Mouse (Mus musculus): ENCODE results near the gene Gm10337.

Gm10337 gene

DNA sequence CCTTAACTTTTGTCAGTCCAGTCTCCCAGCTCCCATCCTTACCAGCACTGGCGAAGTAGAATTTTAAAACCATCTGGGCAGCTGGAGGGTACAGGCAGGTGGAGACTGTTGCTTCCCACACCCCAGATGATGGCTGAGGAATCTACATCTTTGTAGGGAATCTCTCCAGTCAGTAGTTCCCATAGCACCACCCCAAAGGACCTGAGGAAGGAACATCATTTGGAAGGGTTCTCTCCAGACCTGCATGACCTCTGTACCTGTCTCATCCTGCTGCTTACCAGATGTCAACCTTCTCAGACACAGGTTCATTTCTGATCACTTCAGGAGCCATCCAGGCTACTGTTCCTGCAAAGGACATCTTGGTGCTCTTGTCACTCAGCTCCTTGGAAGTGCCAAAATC, at the start of gene Gm10337:
TSS of gene Gm10337 (plus strand) at position 276 of the 400 bp plus-strand sequence.
- DNase-seq (ENCODE audit: low spot score) = no peak

GRCm38 (mm10) chr15:102455993-102456392, 47.5 kb upstream of the Gm10337 start:
- no peak for DNase-seq (ENCODE audit: low spot score)

GRCm38 (mm10) chr15:102458050-102458736, 45.3 kb upstream of the Gm10337 start:
- DNase-seq (ENCODE audit: low spot score) = no peak

- peak; percentile 97 for DNase-seq (ENCODE audit: low spot score)
These were observed 44.6 kb upstream of the Gm10337 start, which contains the start of gene Prr13 for GRCm38 (mm10) chr15:102458904-102459317. Gene Prr13 (plus strand): TSS chr15:102459028.

DNA sequence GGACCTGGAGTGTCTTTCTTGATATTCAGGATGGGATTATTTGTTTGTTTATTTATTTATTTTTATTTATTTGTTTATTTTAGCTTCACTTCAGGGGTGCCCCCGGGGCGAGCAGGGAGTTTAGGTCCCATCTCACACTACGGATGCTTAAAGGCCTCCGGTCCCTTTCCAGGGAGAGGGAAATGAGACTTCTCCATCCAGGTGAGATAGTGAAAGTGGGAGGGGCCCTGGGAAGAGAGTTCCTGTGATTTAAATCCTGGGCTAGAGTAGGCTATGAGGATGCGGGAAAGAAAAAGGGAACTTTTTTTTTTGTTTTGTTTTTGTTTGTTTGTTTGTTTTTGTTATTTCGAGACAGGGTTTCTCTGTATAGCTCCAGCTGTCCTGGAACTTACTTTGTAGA, 44.1 kb upstream of the Gm10337 start:
- no peak for DNase-seq (ENCODE audit: low spot score)

DNA sequence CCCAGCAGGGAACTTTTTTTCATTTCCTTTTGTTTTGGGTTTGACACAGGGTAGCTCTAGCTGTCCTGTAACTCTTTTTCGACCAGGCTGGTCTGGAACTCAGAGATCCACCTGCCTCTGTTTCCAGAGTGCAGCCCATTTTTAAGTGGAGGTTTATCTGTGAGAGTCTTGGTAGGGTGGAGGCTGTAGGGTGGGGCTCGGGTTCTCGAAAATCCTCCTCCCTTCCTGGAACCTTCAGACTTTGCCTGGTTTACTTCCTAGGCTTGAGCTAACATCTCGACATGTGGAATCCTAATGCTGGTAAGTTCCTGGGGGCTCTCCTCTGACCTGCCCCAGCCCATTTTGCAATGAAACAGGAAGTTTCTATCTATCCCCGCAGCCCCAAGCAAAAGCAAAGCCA, 43.7 kb upstream of the Gm10337 start:
- no peak for DNase-seq (ENCODE audit: low spot score)

DNA sequence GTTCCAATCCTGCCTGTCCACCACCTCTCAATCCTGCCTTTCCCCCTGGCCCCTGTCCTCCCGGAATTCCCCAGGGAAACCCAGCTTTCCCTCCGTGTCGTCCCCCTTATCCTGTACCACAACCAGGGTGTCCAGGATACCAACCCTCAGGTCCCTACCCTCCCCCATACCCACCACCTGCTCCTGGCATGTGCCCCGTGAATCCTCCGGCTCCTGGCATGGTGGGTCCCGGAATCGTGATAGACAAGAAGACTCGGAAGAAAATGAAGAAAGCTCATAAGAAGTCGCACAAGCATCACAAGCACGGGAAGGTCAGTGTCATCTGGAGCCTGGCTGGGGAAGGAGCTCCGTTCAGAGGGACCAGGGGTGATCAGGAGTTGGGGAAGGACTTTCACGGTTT, 43.1 kb upstream of the Gm10337 start:
- DNase-seq (ENCODE audit: low spot score) = no peak

DNA sequence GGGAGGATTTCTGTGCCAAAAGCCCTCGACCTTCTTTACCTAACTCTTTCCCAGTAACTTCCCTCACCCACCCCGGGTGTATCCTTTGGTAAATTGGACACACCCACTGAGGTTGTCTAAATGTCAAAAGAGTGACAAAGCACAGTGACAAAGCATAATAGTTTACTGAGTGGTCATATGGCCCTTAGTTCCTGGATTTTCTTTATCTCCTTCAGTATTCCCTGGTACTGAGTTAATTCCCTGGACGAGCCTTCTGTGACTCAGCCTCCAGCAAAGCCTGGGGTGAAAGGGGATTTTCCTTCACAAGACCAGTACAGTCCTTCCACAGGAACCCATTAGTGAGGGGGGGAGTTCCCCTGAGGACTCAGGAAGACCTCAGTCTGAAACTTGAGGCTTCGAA, 42.6 kb upstream of the Gm10337 start:
- no peak for DNase-seq (ENCODE audit: low spot score)

- DNase-seq (ENCODE audit: low spot score) = no peak
These were observed 42.0 kb upstream of the Gm10337 start for GRCm38 (mm10) chr15:102461430-102462075.

DNA sequence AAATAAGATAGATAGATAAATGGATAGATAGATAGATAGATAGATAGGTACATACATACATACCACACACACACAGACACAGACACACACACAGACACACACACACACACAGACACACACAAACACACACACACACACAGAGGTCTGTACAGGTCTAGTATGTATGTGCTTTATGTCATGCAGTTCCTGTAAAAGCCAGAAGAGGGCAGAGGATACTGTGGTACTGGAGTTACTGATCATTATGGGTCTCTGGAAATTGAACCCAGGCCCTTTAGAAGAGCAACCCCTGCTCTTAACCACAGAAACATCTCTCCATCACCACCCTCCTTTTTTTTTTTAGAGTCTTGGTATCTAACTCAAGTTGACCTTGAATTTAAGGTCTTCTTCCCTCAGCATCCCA, 39.9 kb upstream of the Gm10337 start:
- no peak for DNase-seq (ENCODE audit: low spot score)

DNA sequence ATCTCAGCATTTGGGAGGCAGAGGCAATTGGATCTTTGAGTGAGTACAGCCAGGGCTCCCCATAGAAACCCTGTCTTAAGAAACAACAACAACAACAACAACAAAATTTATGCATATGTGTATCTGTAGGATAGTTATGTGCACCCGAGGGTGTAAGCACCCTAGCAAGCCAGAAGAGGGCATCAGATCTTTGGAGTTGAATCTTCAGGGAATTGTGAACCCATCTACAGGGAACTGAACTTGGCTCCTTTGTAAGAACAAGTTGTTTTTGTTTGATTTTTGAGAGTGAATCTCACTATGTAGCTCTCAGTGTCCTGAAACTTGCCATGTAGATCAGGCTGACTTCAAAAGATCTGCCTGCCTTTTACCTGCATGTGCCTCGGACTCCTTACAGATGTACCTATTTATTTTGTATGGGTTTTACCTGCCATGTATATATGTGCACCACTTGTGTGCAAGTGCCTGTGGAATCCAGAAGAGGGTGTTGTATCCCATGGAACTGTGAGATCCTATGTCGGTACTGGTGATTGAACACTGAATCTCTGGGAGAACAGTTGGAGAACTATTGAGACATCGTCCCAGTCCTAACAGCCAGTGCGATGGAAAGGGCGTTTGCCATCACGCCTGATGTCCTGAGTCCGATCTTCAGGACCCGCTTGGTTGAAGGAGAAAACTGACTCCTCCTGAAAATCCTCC, 34.7 kb upstream of the Gm10337 start:
- DNase-seq (ENCODE audit: low spot score) = no peak

DNA sequence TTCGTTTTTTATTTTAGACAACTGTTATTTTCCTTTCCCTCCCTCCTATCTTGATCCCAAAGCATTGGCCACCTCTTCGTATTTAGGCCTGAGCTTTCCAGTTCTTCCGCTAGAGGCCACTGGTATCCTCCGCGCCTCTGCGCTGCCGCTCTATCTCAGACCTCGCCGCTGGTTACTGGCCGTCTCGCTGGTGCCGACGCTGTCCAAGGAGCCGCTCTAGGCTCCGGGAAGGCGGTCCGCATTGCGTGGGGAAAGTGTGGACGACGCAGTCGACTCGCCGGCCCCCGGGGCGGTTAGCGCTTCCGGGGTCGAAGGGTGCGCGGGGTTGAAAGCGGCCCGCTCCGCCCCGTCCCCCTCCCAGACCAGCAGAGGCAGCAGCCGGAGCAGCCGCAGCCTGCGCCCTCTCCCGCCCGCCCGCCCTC, 33.3 kb upstream of the Gm10337 start, which contains the start of gene Pcbp2:
TSS of gene Pcbp2 (plus strand) at position 357 of the 422 bp plus-strand sequence.
- peak; percentile 84 for DNase-seq (ENCODE audit: low spot score)

- DNase-seq (ENCODE audit: low spot score) = peak; percentile 44
These were observed 32.8 kb upstream of the Gm10337 start for GRCm38 (mm10) chr15:102470605-102471294.

GRCm38 (mm10) chr15:102471295-102471645, 32.3 kb upstream of the Gm10337 start:
- no peak for DNase-seq (ENCODE audit: low spot score)

GRCm38 (mm10) chr15:102471727-102472126, 31.8 kb upstream of the Gm10337 start:
- no peak for DNase-seq (ENCODE audit: low spot score)

DNA sequence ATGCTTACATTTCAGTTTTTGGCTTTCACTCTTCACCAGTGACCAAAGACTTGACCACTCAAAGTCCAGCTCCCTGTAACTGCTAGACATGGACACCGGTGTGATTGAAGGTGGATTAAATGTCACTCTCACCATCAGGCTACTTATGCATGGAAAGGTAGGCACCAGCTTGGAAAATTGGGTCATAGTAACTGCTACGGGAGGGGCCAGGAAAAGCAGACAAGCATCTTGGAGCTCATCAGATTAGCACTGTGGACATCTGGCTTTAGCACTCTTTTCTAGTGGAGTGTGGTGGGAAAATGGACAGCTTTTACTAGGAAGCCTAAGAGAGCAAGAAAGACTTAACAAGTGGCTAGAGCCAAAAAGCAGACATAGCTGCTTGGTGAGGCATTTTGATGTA, 30.3 kb upstream of the Gm10337 start:
- DNase-seq (ENCODE audit: low spot score) = no peak

DNA sequence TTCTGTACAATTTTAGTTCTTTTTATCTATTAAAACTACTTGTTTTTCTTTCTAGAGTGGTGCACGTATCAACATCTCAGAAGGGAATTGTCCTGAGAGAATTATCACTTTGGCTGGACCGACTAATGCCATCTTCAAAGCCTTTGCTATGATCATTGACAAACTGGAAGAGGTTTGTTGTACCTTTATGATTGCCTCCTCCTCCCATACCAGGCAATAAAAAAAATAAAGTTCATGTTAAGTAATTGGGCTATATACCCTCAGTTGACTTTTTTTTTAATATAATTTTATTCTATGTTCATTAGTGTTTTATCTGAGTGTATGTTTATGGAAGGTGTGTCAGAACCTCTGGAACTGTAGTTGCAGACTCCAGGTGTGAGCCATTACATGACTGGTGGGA, 29.0 kb upstream of the Gm10337 start:
- DNase-seq (ENCODE audit: low spot score) = no peak

DNA sequence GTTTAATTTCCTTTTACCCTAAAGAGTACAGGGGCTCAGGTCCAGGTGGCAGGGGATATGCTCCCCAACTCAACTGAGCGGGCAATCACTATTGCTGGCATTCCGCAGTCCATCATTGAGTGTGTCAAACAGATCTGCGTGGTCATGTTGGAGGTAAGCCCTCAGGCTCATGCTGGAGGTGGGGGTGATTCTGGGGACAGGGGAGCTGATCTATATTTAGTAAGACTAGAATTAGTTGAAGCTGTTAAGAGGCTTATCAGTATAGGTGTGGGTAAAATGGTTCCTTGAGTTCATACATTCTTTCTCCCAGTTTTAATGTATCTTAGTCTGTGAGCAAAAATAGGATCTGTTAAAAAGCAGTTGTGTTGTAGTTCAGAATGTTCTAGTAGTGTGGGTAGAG, 20.4 kb upstream of the Gm10337 start:
- no peak for DNase-seq (ENCODE audit: low spot score)

GRCm38 (mm10) chr15:102485853-102486252, 17.7 kb upstream of the Gm10337 start:
- no peak for DNase-seq (ENCODE audit: low spot score)

DNA sequence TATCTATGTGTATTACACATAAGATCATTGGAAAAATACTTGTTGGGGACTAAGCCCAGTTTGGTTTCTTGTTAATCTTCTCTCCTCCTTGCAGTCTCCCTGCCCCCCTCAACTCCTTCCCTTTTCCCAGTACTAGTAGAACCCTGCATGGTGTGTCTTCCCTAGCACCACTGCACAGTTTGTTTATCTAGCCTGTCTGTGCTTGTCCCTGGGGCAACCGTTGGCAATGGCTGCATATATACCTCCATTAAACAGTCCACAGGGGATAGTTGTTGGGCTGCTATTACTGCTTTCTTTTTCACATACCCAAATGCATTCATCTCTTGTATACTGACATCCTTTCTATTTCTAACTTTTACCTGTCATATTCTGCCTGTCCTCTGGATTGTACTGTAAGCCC, 15.9 kb upstream of the Gm10337 start:
- no peak for DNase-seq (ENCODE audit: low spot score)

DNA sequence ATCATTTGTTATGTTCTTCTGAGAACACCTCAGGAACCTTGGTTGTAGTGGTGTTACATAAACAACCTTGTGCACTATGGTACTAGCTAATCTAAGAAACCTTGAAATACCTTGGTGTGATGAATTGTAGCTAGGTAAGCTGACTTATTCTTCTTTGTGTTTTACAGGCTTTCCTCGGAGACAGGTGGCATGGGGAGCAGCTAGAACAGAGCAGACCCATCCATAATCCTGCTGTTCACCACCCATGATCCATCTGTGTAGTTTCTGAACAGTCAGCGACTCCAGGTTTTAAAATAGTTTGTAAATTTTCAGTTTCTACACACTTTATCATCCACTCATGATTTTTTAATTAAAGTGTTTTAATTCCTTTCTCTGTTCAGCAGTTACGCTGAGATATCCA, 5.2 kb upstream of the Gm10337 start:
- DNase-seq (ENCODE audit: low spot score) = no peak

- no peak for DNase-seq (ENCODE audit: low spot score)
These were observed 4.2 kb upstream of the Gm10337 start for GRCm38 (mm10) chr15:102499370-102499769.

GRCm38 (mm10) chr15:102499851-102500250, 3.7 kb upstream of the Gm10337 start:
- DNase-seq (ENCODE audit: low spot score) = no peak

All from layer of hippocampus, adult 9-10 months (tissue).